Mouse (Mus musculus) myocyte (in vitro differentiated cells): Measurements from ENCODE around the gene Boc. TPM values are rescaled to one million over a fixed set of nuclear protein-coding genes. Genes with fewer than 3 reads are reported as not detected.

ENCODE experiments used
- H3K27me3 ChIP-seq: one replicate; pipeline ENCODE4 v1.6.1; 2011; ENCODE audit not compliant: control insufficient read depth, insufficient read depth, insufficient read length
- H3K36me3 ChIP-seq: one replicate; pipeline ENCODE4 v1.6.1; 2011; ENCODE audit not compliant: control insufficient read depth, insufficient read depth
- H3K4me2 ChIP-seq: one replicate; pipeline ENCODE4 v1.6.1; 2011; ENCODE audit warnings: low read depth, control low read depth
- H3K4me3 ChIP-seq: one replicate; pipeline ENCODE4 v1.5.1; 2011; ENCODE audit warnings: mild to moderate bottlenecking, control low read depth, moderate library complexity
- H3K79me2 ChIP-seq: one replicate; pipeline ENCODE4 v1.6.1; 2011; ENCODE audit not compliant: control insufficient read depth, insufficient read depth
- H3ac ChIP-seq: one replicate; pipeline ENCODE4 v1.6.1; 2011; ENCODE audit not compliant: control insufficient read depth, insufficient read length
- CEBPB ChIP-seq: IDR thresholded peaks from 2 replicates; pipeline ENCODE4 v1.6.1; 2011; ENCODE audit warnings: mild to moderate bottlenecking, moderate library complexity; ENCODE audit not compliant: poor library complexity, insufficient read depth, severe bottlenecking
- E2F4 ChIP-seq: IDR thresholded peaks from one replicate; pipeline ENCODE4 v1.6.1; 2011; ENCODE audit warnings: mild to moderate bottlenecking, control low read depth, moderate library complexity; ENCODE audit not compliant: insufficient read depth
- MAX ChIP-seq: IDR thresholded peaks from one replicate; pipeline ENCODE4 v1.6.1; 2011; ENCODE audit warnings: low read depth, mild to moderate bottlenecking, control low read depth
- MYOD1 ChIP-seq, 3 experiments: IDR thresholded peaks; one replicate each; pipeline ENCODE4 v1.6.1; 2011; ENCODE audit warnings: control low read depth in 2 of 3, low read depth in 2 of 3, mild to moderate bottlenecking in 2 of 3, moderate library complexity in 1 of 3; ENCODE audit not compliant: insufficient read length in 2 of 3, control insufficient read depth in 1 of 3
- MYOG ChIP-seq, 3 experiments: IDR thresholded peaks; one replicate each; pipeline ENCODE4 v1.6.1; 2011; ENCODE audit warnings: control low read depth in 2 of 3, low read depth in 2 of 3, mild to moderate bottlenecking in 2 of 3; ENCODE audit not compliant: insufficient read length in 2 of 3, control insufficient read depth in 1 of 3, insufficient read depth in 1 of 3
- POLR2A ChIP-seq: IDR thresholded peaks from one replicate; pipeline ENCODE4 v1.6.1; 2011; ENCODE audit warnings: low read depth, mild to moderate bottlenecking, control low read depth, moderate library complexity; ENCODE audit not compliant: insufficient read length
- POLR2AphosphoS2 ChIP-seq: IDR thresholded peaks from one replicate; pipeline ENCODE4 v1.6.1; 2011; ENCODE audit warnings: low read depth, control low read depth; ENCODE audit not compliant: insufficient read length
- REST ChIP-seq: IDR thresholded peaks from one replicate; pipeline ENCODE4 v1.6.1; 2011; ENCODE audit warnings: mild to moderate bottlenecking, control low read depth, moderate library complexity; ENCODE audit not compliant: insufficient read depth, insufficient read length
- SRF ChIP-seq: IDR thresholded peaks from one replicate; pipeline ENCODE4 v1.6.1; 2011; ENCODE audit warnings: low read depth; ENCODE audit not compliant: control insufficient read depth, insufficient read length
- TCF12 ChIP-seq: IDR thresholded peaks from one replicate; pipeline ENCODE4 v1.6.1; 2011; ENCODE audit warnings: mild to moderate bottlenecking, control low read depth; ENCODE audit not compliant: poor library complexity, insufficient read depth, severe bottlenecking
- TCF3 ChIP-seq: IDR thresholded peaks from one replicate; pipeline ENCODE4 v1.6.1; 2011; ENCODE audit warnings: low read depth, control low read depth; ENCODE audit not compliant: insufficient read length
- USF1 ChIP-seq: IDR thresholded peaks from one replicate; pipeline ENCODE4 v1.6.1; 2011; ENCODE audit warnings: low read depth, mild to moderate bottlenecking, control low read depth, moderate library complexity
- polyA plus RNA-seq: library from polyadenylated mRNA; unstranded; fragments of >200 nt; fragmentation: generic; extraction: Trizol; gene quantifications from one replicate; pipeline ENCODE4 v1.2.1, GENCODE M21; 2012; ENCODE audit warnings: missing spikeins

Gene Boc
- polyA plus RNA-seq, 1 experiment: 7.5 TPM

GRCm38 (mm10) chr16:44552726-44553125 is 6.0 kb downstream of the Boc start:
- no peaks in the 10 kb centered on the region for H3K36me3 ChIP-seq
- no peaks in the 10 kb centered on the region for H3K27me3 ChIP-seq
- TF ChIP-seq TCF3 (no peak), MAX (no peak), MYOG (IDR thresholded peaks at IDR 0.05; ENCODE audit: control insufficient read depth in 1 of 3, insufficient read depth in 1 of 3, insufficient read length in 2 of 3, low read depth in 2 of 3) (no peak), USF1 (no peak), SRF (no peak), REST (no peak), TCF12 (no peak), CEBPB (no peak), POLR2A (no peak), MYOD1 (IDR thresholded peaks at IDR 0.05; ENCODE audit: control insufficient read depth in 1 of 3, insufficient read length in 2 of 3, low read depth in 2 of 3) (no peak)
- H3K79me2 ChIP-seq: peaks cover 7% of the 10 kb centered on the region
- no peak overlapping the region for H3K4me3 ChIP-seq
- H3ac ChIP-seq: no peak overlapping the region
- H3K4me2 ChIP-seq: no peak overlapping the region

GRCm38 (mm10) chr16:44552036-44552435 is 6.7 kb downstream of the Boc start:
- H3K4me3 ChIP-seq: no peak overlapping the region
- no peak overlapping the region for H3ac ChIP-seq
- peaks cover 7% of the 10 kb centered on the region for H3K79me2 ChIP-seq
- no peaks in the 10 kb centered on the region for H3K27me3 ChIP-seq
- H3K36me3 ChIP-seq: no peaks in the 10 kb centered on the region
- no peak for TF ChIP-seq POLR2AphosphoS2
- TF ChIP-seq E2F4: no peak
- no peak for TF ChIP-seq MYOD1 (IDR thresholded peaks at IDR 0.05; ENCODE audit: control insufficient read depth in 1 of 3, insufficient read length in 2 of 3, low read depth in 2 of 3)
- no peak for TF ChIP-seq MYOG (IDR thresholded peaks at IDR 0.05; ENCODE audit: control insufficient read depth in 1 of 3, insufficient read depth in 1 of 3, insufficient read length in 2 of 3, low read depth in 2 of 3)
- no peak for TF ChIP-seq POLR2A
- TF ChIP-seq MAX: no peak
- TF ChIP-seq REST: no peak
- no peak overlapping the region for H3K4me2 ChIP-seq

- Histone ChIP-seq H3K4me2 (no peak overlapping the region), H3K27me3 (no peaks in the 10 kb centered on the region), H3ac (no peak overlapping the region), H3K36me3 (no peaks in the 10 kb centered on the region), H3K79me2 (peaks cover 4% of the 10 kb centered on the region), H3K4me3 (no peak overlapping the region)
- TF ChIP-seq CEBPB (no peak), MAX (no peak), POLR2AphosphoS2 (no peak)
These were observed 7.2 kb downstream of the Boc start for GRCm38 (mm10) chr16:44551491-44551890.

DNA sequence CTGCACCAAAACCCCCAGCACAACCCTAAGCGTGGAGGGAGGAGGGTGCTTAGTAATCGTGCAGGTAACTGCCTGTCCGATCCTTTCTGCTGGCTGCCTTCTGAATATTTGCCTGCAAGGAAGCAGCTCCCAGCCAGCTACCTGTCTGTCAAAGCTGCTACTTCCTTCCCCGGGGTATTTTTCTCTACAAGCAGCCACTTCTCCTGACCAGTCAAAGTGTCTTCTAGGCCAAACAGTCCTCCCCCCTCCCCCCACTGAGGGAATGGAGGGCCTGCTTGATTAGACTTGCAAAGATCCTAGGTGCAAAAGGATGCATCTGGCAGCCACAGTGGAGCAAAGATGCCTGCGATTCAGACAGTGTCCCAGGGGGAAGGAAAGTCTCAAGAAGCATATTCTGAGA is 7.9 kb downstream of the Boc start:
- no peak overlapping the region for H3ac ChIP-seq
- no peaks in the 10 kb centered on the region for H3K36me3 ChIP-seq
- no peaks in the 10 kb centered on the region for H3K27me3 ChIP-seq
- no peaks in the 10 kb centered on the region for H3K79me2 ChIP-seq
- TF ChIP-seq MYOG (IDR thresholded peaks at IDR 0.05; ENCODE audit: control insufficient read depth in 1 of 3, insufficient read depth in 1 of 3, insufficient read length in 2 of 3, low read depth in 2 of 3): no peak
- no peak for TF ChIP-seq USF1
- TF ChIP-seq POLR2AphosphoS2: no peak
- TF ChIP-seq REST: no peak
- no peak for TF ChIP-seq CEBPB
- TF ChIP-seq POLR2A: no peak
- TF ChIP-seq TCF12: no peak
- no peak for TF ChIP-seq MAX
- no peak for TF ChIP-seq E2F4
- no peak for TF ChIP-seq MYOD1 (IDR thresholded peaks at IDR 0.05; ENCODE audit: control insufficient read depth in 1 of 3, insufficient read length in 2 of 3, low read depth in 2 of 3)
- no peak for TF ChIP-seq SRF
- no peak for TF ChIP-seq TCF3
- no peak overlapping the region for H3K4me2 ChIP-seq
- H3K4me3 ChIP-seq: no peak overlapping the region

- Histone ChIP-seq H3ac (no peak overlapping the region), H3K36me3 (no peaks in the 10 kb centered on the region), H3K4me3 (no peak overlapping the region), H3K27me3 (no peaks in the 10 kb centered on the region), H3K4me2 (no peak overlapping the region), H3K79me2 (no peaks in the 10 kb centered on the region)
- TF ChIP-seq USF1: no peak
These were observed 8.6 kb downstream of the Boc start for GRCm38 (mm10) chr16:44549867-44550679.
